Mouse (Mus musculus) mouse embryonic stem cell (cell line): ENCODE data around the gene Bpifa6.

Experiments
- in situ Hi-C, 2 experiments: fragments of 300-500 bp; cut with MboI; formaldehyde crosslinking; loops; 1 replicate in 1 of 2; 3 replicates in 1 of 2; pipeline ENCODE4 v1.14.3; 2019 to 2020; ENCODE audit warnings: low sequenced_read_pairs in 2 of 2, low pct_unique_long_range_greater_than_20kb in 1 of 2, mixed read lengths in 1 of 2; ENCODE audit not compliant: unreplicated experiment in 1 of 2

Gene Bpifa6

DNA sequence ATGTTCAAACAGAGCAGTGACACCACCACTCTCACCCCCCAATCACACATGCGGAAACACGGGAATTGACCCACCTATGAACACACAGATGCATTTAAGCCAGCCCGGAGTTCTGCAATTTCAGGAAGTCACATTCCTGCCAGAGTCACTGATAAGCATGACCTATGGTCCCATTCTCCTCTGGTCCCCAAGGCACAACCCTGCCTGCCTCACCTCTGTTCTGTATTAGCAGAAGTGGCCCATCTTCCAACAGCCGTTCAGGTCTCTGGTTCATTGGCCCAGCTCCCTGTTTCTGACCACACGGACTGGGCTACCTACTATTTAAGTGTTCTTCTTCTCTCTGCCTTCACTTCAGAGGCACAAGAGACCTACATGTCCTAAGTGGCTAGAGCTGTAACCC is at the start of gene Bpifa6:
Gene Bpifa6, plus strand, starts transcription at position 364 of the 400 bp plus-strand sequence.
- in situ Hi-C loops, result no loop called here

DNA sequence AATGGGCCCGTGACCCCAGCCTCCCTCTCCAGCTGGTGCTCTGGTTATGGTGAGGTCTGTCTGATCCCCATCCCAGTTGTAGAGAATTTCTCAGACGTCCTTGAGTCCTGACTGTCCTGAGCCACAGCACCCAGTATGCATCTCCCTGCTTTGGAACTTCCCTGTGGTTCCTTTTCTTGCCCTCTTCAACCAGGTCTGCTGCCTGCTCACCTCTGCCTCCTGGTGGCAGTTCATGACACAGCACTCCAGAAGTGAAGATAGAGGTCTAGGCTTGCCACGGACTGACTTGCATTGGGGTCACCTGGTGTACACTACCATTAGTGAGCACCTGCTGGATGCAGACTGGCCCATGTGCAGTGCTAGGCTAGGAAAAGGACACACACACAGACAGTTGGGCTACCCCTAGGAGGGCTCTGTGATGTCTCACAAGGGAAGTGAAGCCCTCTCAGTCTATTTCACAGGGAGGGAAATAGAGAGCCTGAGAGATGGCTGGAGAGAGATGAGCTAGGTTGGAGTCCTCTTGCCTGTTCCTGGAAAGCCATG is 44.8 kb upstream of the Bpifa6 start:
- in situ Hi-C loops, result loop anchor here in 1 of 2 experiments (25.0 kb wide), 1 partner anchor 218 kb away; no protein-coding TSS in a partner anchor

DNA sequence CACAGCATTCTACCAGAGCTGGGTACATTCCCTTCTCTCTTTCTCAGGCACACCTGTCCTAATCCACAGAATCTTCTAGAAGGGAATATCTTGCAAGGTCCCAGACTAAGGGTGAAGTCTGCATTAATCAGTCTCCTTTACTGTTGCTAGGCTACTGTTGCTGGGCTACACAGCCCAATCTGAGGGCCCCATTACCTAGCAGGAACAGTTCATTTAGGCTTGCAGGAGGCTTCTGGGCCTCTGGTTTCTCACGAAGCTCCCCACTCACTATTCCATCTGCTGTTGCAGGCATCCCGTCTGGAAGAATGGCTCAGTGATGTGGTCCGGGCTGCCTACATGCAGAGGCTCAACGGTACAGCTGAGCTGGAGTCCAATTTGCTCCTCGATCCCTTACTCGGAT is 43.6 kb upstream of the Bpifa6 start:
- in situ Hi-C loops, result loop anchor here in 1 of 2 experiments (25.0 kb wide), 1 partner anchor 219 kb away; no protein-coding TSS in a partner anchor

DNA sequence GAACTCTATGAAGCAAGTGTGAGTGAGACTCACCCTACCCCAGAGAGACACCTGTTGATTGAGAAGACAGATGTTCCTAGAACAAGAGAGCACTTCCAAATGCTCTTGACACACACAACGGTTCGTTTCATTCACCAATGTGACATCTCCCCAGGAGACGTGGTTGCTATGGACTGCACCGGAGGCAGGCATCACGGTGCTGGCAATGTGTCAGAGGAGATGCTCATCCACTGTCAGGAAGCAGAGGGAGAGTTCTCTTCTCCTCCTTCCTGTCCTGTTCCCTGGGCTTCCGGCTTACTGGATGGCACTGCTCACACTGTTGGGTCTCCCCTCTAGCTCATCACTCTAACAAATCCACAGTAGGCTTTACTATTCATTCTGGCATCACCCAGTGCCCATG is 41.4 kb upstream of the Bpifa6 start:
- in situ Hi-C loops, result loop anchor here in 1 of 2 experiments (25.0 kb wide), 1 partner anchor 221 kb away; no protein-coding TSS in a partner anchor

DNA sequence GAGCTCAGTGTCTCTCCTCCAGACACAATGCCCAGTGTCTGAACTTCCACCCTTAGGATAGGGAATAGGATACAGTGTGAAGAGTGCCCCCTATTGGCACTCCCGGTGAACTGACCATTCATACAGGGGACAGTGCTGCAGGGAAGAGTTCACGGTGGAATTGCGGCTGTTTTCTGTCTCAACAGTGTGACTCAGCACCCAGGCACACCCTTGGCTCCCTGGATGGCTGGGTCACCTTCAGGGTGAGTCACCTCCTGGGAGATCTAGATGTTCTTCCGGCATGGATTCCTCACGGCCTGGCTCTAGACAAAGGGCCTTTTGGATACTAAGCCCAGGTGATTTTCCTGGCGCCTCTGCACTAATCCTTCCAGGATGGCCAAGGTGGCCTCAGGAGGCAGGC is 39.4 kb upstream of the Bpifa6 start:
- in situ Hi-C loops, result loop anchor here in 1 of 2 experiments (25.0 kb wide), 1 partner anchor 223 kb away; no protein-coding TSS in a partner anchor

DNA sequence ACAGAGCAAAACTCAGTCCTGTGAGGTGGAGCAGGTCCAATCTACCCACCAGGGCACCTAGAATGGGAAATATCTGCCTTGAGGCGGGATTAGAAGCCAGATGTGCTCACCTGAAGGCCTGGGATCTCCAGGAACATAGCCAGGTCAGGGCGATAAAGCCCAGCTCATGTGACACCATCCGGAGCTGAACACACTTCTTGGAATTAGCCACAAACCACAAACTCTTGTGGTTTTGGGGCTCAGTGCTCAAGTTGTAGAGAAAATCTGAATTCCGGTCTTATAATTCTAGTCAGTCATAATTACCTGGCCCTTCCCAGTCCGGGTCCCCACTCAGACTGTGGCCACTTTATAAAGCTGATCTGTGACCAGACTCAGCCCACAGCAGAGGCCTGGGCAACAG is 36.9 kb upstream of the Bpifa6 start, which contains the start of gene Bpifb4:
Gene Bpifb4, plus strand, starts transcription at position 370 of the 400 bp plus-strand sequence.
- in situ Hi-C loops, result loop anchor here in 1 of 2 experiments (25.0 kb wide), 1 partner anchor 226 kb away; no protein-coding TSS in a partner anchor

DNA sequence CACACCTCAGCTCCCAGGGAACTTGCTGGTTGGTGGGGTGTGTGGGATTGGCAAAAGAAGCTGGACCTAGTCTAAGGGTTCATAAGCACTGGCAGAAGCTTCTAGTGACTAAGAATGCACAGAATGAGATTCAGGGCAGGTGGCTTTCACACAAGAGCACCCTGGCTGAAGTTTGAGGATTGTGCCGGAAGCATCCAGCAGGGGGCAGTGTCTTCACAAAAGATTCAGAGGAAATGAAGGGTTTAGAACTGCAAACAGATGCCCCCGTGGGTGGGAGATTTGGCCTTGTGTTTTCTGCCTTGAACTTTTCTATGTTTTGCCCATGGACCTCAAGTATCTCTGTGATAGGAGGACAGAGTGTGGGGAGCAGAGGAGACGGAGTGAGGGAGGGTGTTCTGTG is 31.2 kb upstream of the Bpifa6 start:
- in situ Hi-C loops, result loop anchor here in 1 of 2 experiments (25.0 kb wide), 1 partner anchor 231 kb away; no protein-coding TSS in a partner anchor

DNA sequence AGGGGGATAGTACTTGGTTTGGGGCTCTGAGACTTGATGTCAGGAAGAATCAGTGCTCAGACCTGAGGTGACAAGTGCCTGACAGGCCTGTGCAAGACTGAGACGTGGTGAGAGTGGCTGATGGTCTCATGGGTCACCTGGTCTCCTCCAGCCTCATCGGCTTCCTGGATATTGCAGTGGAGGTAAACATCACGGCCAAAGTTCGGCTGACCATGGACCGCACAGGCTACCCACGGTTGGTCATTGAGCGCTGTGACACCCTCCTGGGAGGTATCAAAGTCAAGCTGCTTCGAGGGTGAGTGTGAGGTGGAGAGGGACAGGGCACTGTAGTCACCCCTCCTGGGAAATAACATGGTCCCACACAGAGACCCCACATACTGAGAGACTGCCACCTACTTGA is 30.2 kb upstream of the Bpifa6 start:
- in situ Hi-C loops, result loop anchor here in 1 of 2 experiments (25.0 kb wide), 1 partner anchor 232 kb away; no protein-coding TSS in a partner anchor

DNA sequence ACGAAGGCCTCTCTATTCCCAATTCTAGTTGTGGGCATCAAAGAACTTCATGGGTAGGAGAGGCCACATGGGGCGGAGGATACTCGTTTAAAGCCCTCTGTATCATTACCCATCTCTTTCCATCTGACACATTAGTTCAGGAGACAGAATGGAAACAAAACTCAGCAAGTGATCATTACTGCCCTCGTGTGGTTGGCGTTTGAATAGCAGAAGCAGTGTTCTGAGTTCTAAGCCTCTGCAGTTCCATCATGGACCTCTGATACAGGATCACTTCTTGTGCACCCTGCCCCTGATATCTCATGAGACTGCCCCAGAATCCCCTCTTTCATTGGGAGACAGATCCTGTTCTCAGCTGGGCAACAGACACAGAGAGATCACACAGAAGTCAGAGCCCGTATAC is 21.8 kb upstream of the Bpifa6 start:
- in situ Hi-C loops, result no loop called here

DNA sequence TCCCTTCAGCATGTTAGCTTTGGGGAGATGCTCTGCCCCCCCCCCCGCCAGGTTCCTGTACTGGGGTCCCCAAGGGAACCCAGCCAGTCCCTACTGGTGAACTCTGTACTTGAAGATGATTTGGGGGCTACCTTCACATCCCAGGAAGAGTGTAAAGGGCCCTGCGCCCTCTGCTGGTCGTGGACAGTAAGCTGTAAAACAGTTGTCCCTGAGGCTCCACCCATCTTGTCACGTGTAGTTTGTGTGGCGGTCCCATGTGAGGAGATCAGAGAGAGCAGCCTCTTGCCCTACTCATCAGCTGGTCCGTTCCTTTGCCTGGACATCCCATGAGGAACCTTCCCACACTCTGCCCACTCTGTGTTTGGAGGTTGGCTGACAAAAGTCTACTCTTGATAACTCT is 20.9 kb upstream of the Bpifa6 start:
- in situ Hi-C loops, result no loop called here

DNA sequence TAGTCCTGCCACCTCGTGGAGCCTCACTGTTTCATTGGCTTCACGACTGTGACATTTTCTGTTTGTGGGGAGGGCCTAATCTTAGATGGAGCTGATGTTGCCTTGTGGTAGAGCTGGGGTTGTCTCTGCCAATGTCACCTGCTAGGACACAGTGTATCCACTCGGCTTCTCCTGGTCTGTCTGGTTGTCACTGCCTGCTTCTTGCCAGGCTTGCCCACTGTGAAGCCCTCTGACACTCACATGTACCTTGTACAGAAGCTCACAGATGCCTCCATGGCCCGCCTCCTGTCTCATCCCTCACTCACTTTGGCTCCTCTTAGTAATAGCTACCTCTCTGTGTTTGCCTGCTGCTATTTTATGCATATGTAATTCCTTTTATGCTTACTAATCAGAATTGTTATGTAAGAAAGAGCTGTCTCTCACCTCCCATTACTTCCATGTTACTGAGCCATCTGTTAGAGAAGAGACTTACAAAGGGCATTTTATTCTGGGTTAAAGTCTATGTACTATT is 11.9 kb upstream of the Bpifa6 start:
- in situ Hi-C loops, result no loop called here

DNA sequence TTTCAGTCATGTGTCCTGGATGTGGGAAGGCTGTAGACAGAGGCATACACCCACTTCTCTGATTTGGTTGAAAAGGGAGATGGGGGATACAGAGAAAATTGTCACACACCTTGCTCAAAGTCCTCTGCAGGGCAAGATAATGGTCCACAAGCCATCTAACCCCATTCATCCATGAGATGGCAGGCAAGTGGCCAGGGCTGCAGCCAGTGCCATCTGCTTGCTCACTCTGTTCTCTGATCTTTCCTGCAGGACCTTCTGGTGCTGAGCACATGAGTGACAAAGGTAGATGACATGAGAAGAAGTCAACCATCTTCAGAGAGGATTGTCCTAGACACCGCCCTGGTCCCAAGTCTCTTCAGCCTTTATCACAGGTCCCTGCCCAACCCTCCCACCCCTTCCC is 11.4 kb upstream of the Bpifa6 start:
- in situ Hi-C loops, result no loop called here

DNA sequence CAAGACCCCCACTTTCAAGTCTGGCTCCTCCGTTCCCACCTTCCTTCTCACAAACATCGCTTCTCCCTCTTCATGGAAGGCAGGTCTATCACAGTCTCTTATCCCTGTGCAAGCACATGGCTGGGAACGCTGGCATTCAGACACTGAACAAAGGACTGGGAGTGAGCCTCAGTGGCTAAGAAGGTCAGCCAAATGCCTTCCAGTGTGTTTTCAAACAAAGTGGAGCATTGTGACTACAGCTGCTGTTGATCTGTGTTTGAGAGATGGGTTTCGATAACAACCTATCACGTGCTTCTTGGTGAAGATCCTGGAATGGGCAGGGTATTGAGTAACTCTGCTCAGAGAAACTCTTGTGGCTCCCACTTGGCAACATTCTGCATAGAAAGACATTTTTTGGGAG is 4.5 kb upstream of the Bpifa6 start:
- in situ Hi-C loops, result no loop called here

DNA sequence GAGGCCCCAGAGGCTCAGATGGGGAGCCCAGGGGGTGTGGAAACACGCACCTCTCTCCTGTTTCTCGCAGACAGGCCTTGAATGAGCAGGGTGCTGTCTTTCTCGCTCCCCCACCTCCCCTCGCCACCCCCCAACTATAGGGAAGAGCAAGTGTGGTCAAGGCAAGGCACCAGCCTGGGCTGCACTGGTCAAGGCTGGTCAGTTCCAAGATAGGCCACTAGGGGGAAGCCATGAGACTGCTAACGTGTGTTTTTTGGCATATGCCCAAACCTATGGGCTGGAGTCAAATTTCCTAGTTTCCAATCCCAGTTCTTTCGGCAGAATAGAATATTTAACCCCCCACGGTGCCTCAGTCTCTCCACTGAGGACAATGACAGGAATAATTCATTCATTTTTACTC is 21.0 kb downstream of the Bpifa6 start:
- in situ Hi-C loops, result no loop called here

DNA sequence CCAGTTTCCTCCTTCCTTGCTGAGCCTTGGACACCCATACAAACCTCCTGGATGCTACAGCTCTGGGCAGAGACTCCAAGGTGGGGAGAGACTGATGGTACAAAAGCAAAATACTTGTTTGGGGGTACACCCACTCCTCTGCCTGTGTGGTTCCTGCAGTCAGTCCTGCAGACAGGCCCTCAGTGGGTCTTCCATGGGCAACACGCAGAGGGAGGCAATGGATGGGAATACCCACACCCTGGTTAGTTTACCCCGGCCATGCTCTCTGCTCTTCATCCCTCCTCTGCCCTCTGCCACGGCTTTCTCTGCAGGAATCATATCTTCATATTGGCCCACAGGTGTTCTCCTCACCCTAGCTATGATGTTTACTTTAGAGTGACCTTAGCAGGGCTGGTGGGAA is 25.8 kb downstream of the Bpifa6 start:
- in situ Hi-C loops, result no loop called here

DNA sequence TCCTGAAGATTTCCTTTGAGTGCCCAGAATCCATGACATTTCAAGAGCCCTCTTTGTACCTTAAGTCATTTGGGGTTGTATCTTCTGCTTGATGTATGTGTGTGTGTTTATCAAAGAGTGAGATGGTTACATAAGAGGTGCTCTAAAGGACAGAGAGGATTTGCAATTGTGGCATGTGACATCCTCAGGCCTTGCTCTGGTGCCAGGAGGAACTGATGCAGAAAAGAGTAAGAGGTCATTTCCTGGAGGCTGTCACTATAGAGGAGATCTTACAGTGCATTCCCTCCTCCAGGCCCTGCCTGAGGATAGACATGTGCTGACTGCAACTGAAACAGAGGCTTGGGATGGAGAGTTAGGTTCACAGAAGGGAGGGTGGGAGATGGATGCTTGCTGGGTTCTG is 26.3 kb downstream of the Bpifa6 start:
- in situ Hi-C loops, result no loop called here

DNA sequence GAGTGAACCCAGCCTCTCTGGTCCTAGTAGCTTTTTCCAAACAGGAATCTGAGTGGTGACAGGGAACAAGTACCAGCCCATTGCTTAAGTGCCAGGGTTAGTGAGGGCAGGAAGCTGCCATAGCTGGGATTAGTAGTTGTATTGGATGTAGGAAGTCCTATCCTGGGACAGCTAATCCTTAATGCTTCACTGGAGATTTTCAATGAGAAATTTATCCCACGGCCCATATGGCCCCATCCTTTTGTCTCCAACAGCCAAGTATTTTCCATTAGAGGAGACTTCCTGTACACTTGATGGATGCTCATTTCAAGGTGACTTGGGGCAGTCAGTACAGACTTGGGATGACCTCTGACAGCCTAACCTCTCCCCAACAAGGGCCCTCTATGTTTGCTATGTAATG is 29.7 kb downstream of the Bpifa6 start:
- in situ Hi-C loops, result no loop called here

DNA sequence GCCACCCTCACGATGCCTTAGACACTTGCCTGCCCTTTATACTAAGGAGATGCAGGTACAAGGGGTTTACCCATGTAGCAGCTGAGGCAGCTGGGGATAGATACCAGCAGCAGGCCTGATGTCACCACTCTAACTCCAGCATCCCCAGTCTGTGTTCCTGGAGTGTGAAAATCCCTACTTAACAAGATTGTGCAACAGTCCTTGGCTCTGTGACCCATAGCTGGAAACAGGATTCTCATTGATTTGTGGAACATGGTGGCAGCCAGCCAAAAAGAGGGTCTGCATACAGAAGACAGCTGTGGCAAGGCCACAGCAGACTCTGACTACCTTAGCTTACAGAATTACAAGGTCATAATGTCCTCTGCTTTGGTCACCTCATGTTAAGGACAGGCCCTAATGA is 30.3 kb downstream of the Bpifa6 start:
- in situ Hi-C loops, result no loop called here

DNA sequence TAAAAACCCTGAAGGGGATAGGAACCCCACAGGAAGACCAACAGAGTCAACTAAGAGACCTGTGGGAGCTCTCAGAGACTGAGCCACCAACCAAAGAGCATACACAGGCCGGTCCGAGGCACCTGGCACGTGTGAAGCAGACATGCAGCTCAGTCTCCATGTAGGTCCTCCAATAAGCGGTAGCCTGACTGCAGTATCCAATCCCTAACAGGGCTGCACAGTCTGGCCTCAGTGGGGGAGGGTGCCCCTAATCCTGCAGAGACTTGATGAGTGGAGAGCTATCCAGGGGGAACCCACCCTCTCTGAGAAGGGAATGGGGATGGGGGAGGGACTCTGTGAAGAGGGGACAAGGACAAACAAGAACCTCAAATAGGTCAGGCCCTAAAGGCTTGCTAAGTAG is 31.0 kb downstream of the Bpifa6 start:
- in situ Hi-C loops, result no loop called here

DNA sequence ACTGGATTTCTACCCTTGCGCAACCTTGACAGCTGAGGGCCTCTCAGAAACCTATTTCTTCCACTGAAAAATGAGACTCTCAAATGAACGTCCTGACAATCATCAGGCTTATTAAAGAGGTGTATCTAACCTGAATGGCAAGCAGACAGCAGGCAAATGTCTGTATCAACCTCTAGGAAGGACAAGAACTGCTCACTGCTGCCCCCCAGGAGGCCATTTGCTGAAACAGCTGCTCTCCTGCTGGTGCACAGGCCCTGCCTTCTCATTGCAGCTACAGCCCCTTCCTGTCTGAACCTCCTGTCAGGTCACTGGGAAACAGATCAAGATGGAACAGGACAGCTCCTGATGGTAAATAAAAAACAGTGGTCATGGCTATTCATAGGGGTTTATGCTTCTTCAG is 31.6 kb downstream of the Bpifa6 start:
- in situ Hi-C loops, result no loop called here
